Mouse (Mus musculus) CH12.LX (cell line): ENCODE measurements around the gene Lrtm1. TPM values are rescaled to one million over a fixed set of nuclear protein-coding genes. Genes with fewer than 3 reads are reported as not detected.

Source experiments
- DNase-seq: peaks from one replicate; pipeline ENCODE4 v3.0.0-alpha.2; 2013; ENCODE audit errors: extremely low read depth
- H3K27ac ChIP-seq: 2 replicates; pipeline ENCODE4 v1.5.1; 2012; ENCODE audit warnings: low read depth, mild to moderate bottlenecking, control low read depth, moderate library complexity; ENCODE audit not compliant: insufficient read depth
- H3K27me3 ChIP-seq: replicated peaks from 2 replicates; pipeline ENCODE3; 2012; ENCODE audit warnings: inconsistent platforms
- H3K36me3 ChIP-seq, 2 experiments: replicated peaks in 1 of 2; 2 replicates each; pipeline versions ENCODE3 to v1.6.1; 2012; ENCODE audit warnings: inconsistent platforms in 1 of 2, low read length in 1 of 2, mild to moderate bottlenecking in 1 of 2, mixed read lengths in 1 of 2, moderate library complexity in 1 of 2; ENCODE audit not compliant: control insufficient read depth in 1 of 2, insufficient read depth in 1 of 2
- H3K4me1 ChIP-seq, 2 experiments: 2 replicates each; pipeline ENCODE4 v1.6.1; 2012; ENCODE audit warnings: inconsistent platforms in 1 of 2, moderate library complexity in 1 of 2; ENCODE audit not compliant: insufficient read depth in 2 of 2, control insufficient read depth in 1 of 2
- H3K4me2 ChIP-seq: 2 replicates; pipeline ENCODE4 v1.6.1; 2012; ENCODE audit warnings: low read depth, mild to moderate bottlenecking, control low read depth; ENCODE audit not compliant: poor library complexity, insufficient read depth, severe bottlenecking
- H3K4me3 ChIP-seq, 3 experiments: fragments of 150-350 bp in 1 of 3; sonication (generic) in 1 of 3; replicated peaks in 1 of 3; 2 replicates each; pipeline versions ENCODE3 to v1.5.1; 2011 to 2012; ENCODE audit warnings: low read depth in 2 of 3, low read length in 2 of 3, mild to moderate bottlenecking in 2 of 3, moderate library complexity in 2 of 3, control low read depth in 1 of 3, improper control_type of control experiment in 1 of 3, inconsistent platforms in 1 of 3, mixed read lengths in 1 of 3; ENCODE audit not compliant: poor library complexity in 1 of 3
- H3K79me2 ChIP-seq: replicated peaks from 2 replicates; pipeline ENCODE4 v1.6.1; 2012; ENCODE audit warnings: mild to moderate bottlenecking, moderate library complexity; ENCODE audit not compliant: control insufficient read depth, poor library complexity, insufficient read depth, severe bottlenecking; ENCODE audit errors: extremely low read depth
- H3K9ac ChIP-seq: 2 replicates; pipeline ENCODE4 v1.6.1; 2012; ENCODE audit warnings: low read depth, mild to moderate bottlenecking, control low read depth, moderate library complexity; ENCODE audit not compliant: insufficient read depth
- H3K9me3 ChIP-seq: replicated peaks from 2 replicates; pipeline ENCODE3; 2012; ENCODE audit warnings: low read length, inconsistent platforms, mixed read lengths
- CTCF ChIP-seq, 2 experiments: IDR thresholded peaks in 1 of 2; conservative IDR thresholded peaks in 1 of 2; 2 replicates each; pipeline ENCODE4 v1.5.1; 2011 to 2012; ENCODE audit warnings: low read depth in 2 of 2, low read length in 2 of 2, improper control_type of control experiment in 1 of 2, inconsistent platforms in 1 of 2, mild to moderate bottlenecking in 1 of 2, moderate library complexity in 1 of 2
- ELF1 ChIP-seq: IDR thresholded peaks from 2 replicates; pipeline ENCODE4 v1.6.1; 2014; ENCODE audit warnings: low read depth, mild to moderate bottlenecking, inconsistent platforms, low read length, improper control_type of control experiment
- EP300 ChIP-seq: IDR thresholded peaks from 2 replicates; pipeline ENCODE4 v1.6.1; 2011; ENCODE audit warnings: low read length, improper control_type of control experiment
- GABPA ChIP-seq: IDR thresholded peaks from 2 replicates; pipeline ENCODE4 v1.6.1; 2012; ENCODE audit warnings: low read depth, low read length, improper control_type of control experiment, inconsistent platforms; ENCODE audit not compliant: insufficient replicate concordance
- HCFC1 ChIP-seq: IDR thresholded peaks from 2 replicates; pipeline ENCODE4 v1.6.1; 2012; ENCODE audit warnings: low read depth, mild to moderate bottlenecking, inconsistent platforms, low read length, improper control_type of control experiment
- IRF4 ChIP-seq: IDR thresholded peaks from 2 replicates; pipeline ENCODE4 v1.6.1; 2014; ENCODE audit warnings: low read depth, mild to moderate bottlenecking, inconsistent platforms, low read length, improper control_type of control experiment
- JUN ChIP-seq: IDR thresholded peaks from 2 replicates; pipeline ENCODE4 v1.6.1; 2011; ENCODE audit warnings: low read depth, mild to moderate bottlenecking, low read length, improper control_type of control experiment, moderate library complexity; ENCODE audit not compliant: insufficient read depth
- JUND ChIP-seq: conservative IDR thresholded peaks from 2 replicates; pipeline ENCODE4 v1.6.1; 2011; ENCODE audit warnings: low read depth, low read length, improper control_type of control experiment
- MEF2A ChIP-seq: IDR thresholded peaks from 2 replicates; pipeline ENCODE4 v1.6.1; 2014; ENCODE audit warnings: low read depth, mild to moderate bottlenecking, inconsistent platforms, low read length, improper control_type of control experiment, borderline replicate concordance
- MXI1 ChIP-seq: IDR thresholded peaks from 2 replicates; pipeline ENCODE4 v1.6.1; 2011; ENCODE audit warnings: mild to moderate bottlenecking, low read depth, low read length, improper control_type of control experiment
- MYC ChIP-seq: IDR thresholded peaks from 2 replicates; pipeline ENCODE4 v1.6.1; 2011; ENCODE audit warnings: low read depth, mild to moderate bottlenecking, improper control_type of control experiment, low read length
- NELFE ChIP-seq: IDR thresholded peaks from 2 replicates; pipeline ENCODE4 v1.6.1; 2011; ENCODE audit warnings: low read depth, low read length, improper control_type of control experiment
- NRF1 ChIP-seq: IDR thresholded peaks from 2 replicates; pipeline ENCODE4 v1.6.1; 2014; ENCODE audit warnings: low read depth, mild to moderate bottlenecking, inconsistent platforms, low read length, improper control_type of control experiment, moderate library complexity
- PAX5 ChIP-seq: IDR thresholded peaks from 2 replicates; pipeline ENCODE4 v1.6.1; 2012; ENCODE audit warnings: low read length, inconsistent platforms, mixed read lengths
- POLR2A ChIP-seq: IDR thresholded peaks from 2 replicates; pipeline ENCODE4 v1.6.1; 2011; ENCODE audit warnings: low read depth, mild to moderate bottlenecking, improper control_type of control experiment, low read length
- RCOR1 ChIP-seq: conservative IDR thresholded peaks from 2 replicates; pipeline ENCODE4 v1.6.1; 2012; ENCODE audit warnings: low read depth, mild to moderate bottlenecking, inconsistent platforms, low read length, improper control_type of control experiment
- SIN3A ChIP-seq: IDR thresholded peaks from 2 replicates; pipeline ENCODE4 v1.6.1; 2012; ENCODE audit warnings: low read length, improper control_type of control experiment, inconsistent platforms
- TBP ChIP-seq: conservative IDR thresholded peaks from 2 replicates; pipeline ENCODE4 v1.6.1; 2011; ENCODE audit warnings: low read depth, low read length, improper control_type of control experiment
- USF2 ChIP-seq: conservative IDR thresholded peaks from 2 replicates; pipeline ENCODE4 v1.6.1; 2011; ENCODE audit warnings: low read depth, low read length, improper control_type of control experiment
- ZKSCAN1 ChIP-seq: IDR thresholded peaks from 2 replicates; pipeline ENCODE4 v1.6.1; 2012; ENCODE audit warnings: low read depth, inconsistent platforms, low read length, improper control_type of control experiment, borderline replicate concordance
- ZMIZ1 ChIP-seq: IDR thresholded peaks from 2 replicates; pipeline ENCODE4 v1.6.1; 2012; ENCODE audit warnings: low read depth, mild to moderate bottlenecking, inconsistent platforms, low read length, improper control_type of control experiment
- dilution Hi-C: fragments of 300-500 bp; cut with MboI; formaldehyde crosslinking; loops from 2 replicates; pipeline ENCODE4 v1.14.3; 2020; ENCODE audit warnings: low sequenced_read_pairs; ENCODE audit not compliant: extremely low pct_unique_long_range_greater_than_20kb, extremely low pct_ligation_motif_present
- in situ Hi-C: fragments of 300-500 bp; cut with MboI; formaldehyde crosslinking; loops from 3 replicates; pipeline ENCODE4 v1.14.3; 2019; ENCODE audit warnings: low sequenced_read_pairs, low pct_ligation_motif_present, low pct_unique_long_range_greater_than_20kb, mixed read lengths
- polyA plus RNA-seq: library from polyadenylated mRNA; unstranded; fragments of >175 nt; gene quantifications from 2 replicates; pipeline ENCODE4 v1.2.1, GENCODE M21; 2012; ENCODE audit warnings: low read depth; ENCODE audit not compliant: insufficient read length
- total RNA-seq, 2 experiments: library from RNA; depleted of rRNA; stranded (reverse); fragments of 300-350 nt in 1 of 2; fragments of >200 nt in 1 of 2; gene quantifications; 2 replicates each; pipeline ENCODE4 v1.2.3; 2012 to 2014

Gene Lrtm1
- total and polyA plus RNA-seq, 3 experiments: not detected

DNA sequence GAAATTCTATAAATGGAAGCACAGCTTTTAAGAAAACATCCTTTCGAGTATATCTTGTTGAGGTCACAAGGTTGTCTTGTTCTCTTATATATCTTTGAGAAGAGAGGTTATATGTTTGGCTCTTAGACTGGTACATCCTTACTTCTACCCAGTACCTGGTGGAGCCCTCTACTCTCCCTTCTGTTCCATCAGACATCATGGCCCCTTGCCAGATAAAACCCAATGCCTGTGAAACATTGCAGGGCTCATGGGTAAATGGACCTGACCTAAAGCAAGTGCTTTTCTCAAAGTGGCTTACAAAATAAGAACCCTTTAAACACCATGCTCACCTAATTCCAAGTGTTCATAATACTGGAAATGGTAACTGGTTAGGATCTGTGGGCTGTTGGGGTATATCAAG, 43.5 kb downstream of the Lrtm1 start:
- no peak overlapping the region for H3K4me3 ChIP-seq
- no peaks in the 10 kb centered on the region for H3K79me2 ChIP-seq
- no peak overlapping the region for H3K4me2 ChIP-seq
- no peak overlapping the region for H3K9ac ChIP-seq
- no peak overlapping the region for H3K27ac ChIP-seq
- in situ Hi-C loops: no loop called here
- TF ChIP-seq IRF4: no peak
- TF ChIP-seq HCFC1: no peak
- TF ChIP-seq JUND: no peak
- TF ChIP-seq MXI1: no peak
- TF ChIP-seq MYC: no peak
- TF ChIP-seq EP300: no peak
- no peak for TF ChIP-seq TBP
- peaks cover 63% of the 10 kb centered on the region for H3K9me3 ChIP-seq
- H3K4me1 ChIP-seq: no peaks in the 10 kb centered on the region
- dilution Hi-C loops: no loop called here
- H3K36me3 ChIP-seq: no peaks in the 10 kb centered on the region
- H3K27me3 ChIP-seq: no peaks in the 10 kb centered on the region
- no peak for DNase-seq

DNA sequence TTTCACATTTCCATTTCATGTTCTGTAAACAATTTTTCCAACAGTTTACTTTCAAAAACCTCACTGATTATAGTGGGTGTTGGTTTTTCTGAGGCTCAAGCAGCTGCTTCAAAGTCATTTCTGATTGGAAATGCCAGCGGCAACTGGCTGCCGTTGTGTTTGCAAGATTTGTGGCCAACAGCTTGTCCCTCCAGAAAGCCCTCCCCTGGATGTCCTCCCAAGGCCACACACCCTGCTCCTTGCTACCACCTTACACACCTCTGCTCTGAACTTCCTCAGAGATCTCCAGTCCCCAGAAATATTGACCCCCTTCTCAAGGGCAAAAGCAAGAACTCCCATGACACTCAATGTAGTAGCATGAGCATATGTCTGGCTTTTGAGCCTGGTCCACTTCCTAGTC, 44.7 kb downstream of the Lrtm1 start:
- Histone ChIP-seq H3K4me1 (no peaks in the 10 kb centered on the region), H3K79me2 (no peaks in the 10 kb centered on the region), H3K9me3 (peaks cover 71% of the 10 kb centered on the region), H3K4me3 (no peak overlapping the region), H3K27ac (no peak overlapping the region), H3K27me3 (no peaks in the 10 kb centered on the region), H3K36me3 (no peaks in the 10 kb centered on the region), H3K4me2 (no peak overlapping the region), H3K9ac (no peak overlapping the region)
- dilution Hi-C loops (no loop called here), in situ Hi-C loops (no loop called here)
- DNase-seq: no peak
- TF ChIP-seq JUN (no peak), ZKSCAN1 (no peak), RCOR1 (no peak), NRF1 (no peak), POLR2A (no peak), MYC (no peak), USF2 (no peak), CTCF (conservative IDR thresholded peaks at IDR 0.05 in 1 of 2, IDR thresholded peaks at IDR 0.05 in 1 of 2; ENCODE audit: low read depth in 2 of 2, low read length in 2 of 2) (no peak), PAX5 (no peak), NELFE (no peak), MEF2A (no peak), IRF4 (no peak), GABPA (no peak), SIN3A (no peak), MXI1 (no peak), ELF1 (no peak), HCFC1 (no peak), ZMIZ1 (no peak)
